Mouse (Mus musculus) frontal cortex, postnatal 25 days (tissue): ENCODE data around the gene Epha2.

Experiments
- DNase-seq, 2 experiments: peaks; one replicate each; pipeline ENCODE4 v3.0.0; 2022; ENCODE audit warnings: low spot score in 2 of 2

The Epha2 gene

DNA sequence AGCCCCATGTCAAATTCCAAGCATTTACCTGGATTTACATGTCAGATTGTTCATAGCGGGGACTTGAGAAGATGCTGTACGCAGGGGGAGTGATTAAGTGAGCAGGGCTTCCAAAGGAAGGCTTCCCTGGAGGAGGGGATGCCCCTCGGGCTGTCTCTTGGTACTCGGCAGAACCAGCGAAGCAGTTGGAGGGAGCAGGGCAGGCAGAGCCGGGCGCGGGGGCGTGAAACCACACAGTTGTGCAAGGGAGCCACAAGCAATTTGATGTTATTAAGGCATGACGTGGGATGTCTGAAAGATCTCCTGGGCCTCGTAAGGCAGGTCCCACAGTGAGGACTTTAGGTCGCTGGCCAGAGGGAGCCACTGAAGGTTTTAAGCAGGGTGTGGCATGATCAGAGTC is 28.9 kb downstream of the Epha2 start:
- no peak for DNase-seq

DNA sequence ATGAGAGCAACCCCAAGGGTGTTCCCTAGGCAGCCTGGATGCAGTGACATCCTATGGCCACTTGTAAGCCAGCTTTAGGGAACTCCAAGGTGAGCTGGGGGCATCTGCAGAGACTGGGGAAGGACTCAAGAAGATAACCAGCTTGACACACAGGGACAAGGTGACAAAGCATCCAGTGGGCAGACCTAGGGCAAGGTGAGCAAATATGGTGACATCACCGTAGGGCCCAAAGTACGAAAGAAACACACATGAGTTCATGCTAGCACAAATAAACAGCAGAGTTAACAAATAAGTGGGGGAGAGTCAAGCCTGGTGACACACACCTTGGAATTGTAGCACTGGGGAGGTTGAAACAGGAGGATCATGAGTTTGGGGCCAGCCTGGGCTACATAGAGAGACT is 30.4 kb downstream of the Epha2 start:
- DNase-seq = no peak

DNA sequence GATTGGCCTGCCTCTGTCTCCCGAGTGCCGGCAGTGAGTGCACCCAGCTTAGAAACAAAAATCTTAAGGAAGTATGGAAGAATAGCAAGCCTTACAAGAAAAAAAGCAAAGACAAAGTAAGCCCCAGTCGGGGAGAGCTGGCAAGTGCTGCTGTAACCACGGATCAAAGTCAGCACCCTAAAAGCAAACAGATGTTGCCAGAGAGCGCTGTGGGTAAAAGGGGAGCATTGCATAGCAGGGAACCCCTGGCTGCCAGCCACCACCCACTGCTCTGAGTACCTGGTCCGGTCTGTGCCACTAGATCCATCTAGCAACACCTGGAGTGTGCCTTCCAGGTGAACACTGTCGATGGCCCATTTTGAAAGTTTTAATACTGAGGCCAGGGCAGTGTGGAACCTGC is 31.2 kb downstream of the Epha2 start:
- DNase-seq = no peak

DNA sequence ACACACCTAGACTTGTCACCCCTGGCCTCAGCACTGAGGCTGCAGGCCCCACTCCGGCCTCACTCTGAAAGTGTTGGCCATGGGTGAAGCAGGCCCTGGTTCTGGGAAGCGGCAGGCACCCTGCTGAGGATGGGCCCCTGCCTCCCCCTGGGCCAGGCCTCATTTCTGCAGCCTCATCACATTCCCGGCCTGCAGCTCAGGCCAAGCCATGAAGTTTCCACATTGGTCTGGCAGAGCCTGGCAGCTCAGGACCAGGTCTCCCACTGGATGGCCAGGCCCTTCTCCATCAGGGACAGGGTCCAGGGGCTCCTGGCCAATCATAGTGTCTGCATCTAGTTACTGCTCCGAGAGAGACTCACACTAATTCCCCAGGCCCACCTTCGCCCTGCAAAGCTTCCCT is 33.7 kb downstream of the Epha2 start:
- no peak for DNase-seq

DNA sequence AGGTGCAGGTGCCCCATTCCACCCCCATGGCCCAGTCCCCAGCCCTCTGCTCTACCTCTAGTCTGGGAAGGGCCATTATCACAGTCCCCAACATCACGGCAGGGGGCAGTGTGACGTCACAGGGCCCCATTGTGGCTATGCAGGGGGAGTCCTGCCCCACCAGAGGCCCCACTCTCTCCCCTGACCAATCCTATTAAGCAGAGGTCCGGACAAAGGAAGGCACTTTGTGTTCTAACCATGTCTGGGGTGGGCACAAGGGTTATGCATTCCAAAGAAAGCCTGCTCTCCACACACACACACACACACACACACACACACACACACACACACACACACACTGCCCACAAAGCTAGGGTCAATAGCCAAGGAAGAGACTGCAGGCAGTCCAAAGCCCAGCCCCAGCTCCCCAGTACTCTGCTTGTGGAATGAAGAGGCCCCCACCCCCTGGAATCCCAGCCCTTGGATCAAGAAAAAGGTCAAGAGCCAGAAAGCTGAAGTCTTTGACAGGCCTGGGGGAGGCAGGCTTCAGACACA is 34.3 kb downstream of the Epha2 start:
- DNase-seq = no peak

DNA sequence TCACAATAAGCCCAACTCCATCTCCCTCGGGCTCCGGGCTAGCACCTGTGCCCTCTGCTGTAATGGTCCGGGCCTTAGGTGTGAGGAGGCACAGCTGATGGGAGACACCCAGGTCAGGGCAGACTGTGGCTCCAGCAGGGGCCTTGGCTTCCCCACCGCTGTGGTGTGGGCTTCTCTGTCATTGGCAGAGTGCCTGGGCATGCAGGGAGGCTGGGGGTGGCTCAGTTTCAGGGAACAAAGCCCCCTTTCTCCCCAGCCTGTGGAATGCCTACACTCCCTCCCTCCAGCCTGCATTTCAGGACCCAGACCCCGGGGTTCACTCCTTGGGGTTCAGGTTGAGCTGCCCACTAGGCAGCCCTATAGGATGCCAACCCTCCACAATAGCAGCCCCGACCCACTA is 35.2 kb downstream of the Epha2 start:
- no peak for DNase-seq

DNA sequence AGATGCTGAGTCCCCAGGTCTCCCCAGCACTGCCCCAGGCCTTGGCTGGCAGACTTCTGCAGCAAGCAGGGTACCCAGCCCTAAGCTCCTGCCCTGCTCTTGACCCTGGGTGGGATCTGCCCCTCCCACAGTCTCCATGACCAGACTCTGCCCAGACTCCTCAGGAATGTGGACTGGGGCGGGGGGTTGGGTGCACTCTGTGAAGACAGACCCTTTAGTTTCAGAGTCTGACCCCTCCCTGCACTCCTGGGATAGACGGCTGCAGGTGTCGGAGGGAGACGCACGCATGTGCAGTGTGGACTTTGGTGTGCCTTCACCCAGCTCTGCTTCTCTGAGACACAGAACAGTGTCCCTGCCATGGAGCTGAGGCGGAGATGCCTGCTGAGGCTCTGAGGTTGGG is 36.9 kb downstream of the Epha2 start:
- DNase-seq = no peak

DNA sequence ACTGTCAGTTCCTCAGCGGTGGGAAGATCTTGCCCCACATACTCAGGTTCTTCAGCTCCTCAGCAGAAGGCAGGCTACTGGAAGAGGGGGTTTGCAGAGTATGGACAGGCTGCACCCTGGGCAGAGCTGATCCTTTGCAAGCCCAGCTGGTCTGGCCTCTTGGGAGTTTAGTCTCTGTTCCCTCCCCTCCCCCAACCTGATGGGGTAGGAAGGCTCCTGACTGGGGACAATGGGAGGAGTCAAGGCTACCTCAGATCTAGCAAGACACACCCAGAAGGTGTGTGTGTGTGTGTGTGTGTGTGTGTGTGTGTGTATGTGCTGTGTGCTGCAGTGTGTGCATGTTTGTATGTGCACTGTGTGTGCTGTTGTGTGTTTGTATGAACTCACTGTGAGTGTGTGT is 37.8 kb downstream of the Epha2 start:
- no peak for DNase-seq

DNA sequence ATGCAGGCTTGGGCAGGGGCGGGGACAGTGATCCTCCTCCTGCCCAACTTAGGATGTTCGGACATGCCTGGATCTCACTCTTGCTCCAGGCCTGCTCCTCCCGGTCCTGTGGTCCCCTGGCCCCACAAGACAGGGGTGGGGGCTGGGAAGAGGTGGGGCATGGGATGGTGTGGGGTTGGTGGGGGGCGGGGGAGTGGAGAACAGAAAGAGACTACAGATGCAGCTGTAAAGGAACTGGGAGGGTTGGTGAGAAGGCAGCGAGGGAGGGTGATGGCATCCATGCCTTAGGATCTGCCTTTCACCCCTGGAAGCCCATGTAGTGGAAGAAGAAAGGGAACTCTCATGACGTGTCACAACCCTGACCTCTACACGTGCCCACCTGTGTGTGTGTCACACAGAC is 40.4 kb downstream of the Epha2 start:
- DNase-seq = no peak

DNA sequence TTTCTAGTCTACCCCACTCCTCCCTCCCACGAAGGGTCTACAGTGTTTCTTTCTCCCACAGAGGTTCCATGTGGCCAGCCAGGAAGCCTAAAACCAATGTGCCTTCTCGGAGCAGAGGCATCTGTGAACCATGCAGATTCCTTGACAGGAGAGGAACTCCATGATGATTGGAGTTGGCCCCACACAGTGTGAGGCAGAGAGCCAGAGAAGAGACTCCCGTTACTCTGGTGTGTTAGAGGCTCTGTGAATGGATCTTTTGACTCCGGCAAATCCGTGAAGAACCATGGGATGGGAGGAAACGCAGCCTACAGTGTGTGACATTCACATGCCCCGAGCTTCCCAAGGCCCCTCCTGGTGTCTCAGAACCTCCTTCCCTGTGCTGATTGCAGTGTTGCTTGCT is 42.5 kb downstream of the Epha2 start:
- no peak for DNase-seq

DNA sequence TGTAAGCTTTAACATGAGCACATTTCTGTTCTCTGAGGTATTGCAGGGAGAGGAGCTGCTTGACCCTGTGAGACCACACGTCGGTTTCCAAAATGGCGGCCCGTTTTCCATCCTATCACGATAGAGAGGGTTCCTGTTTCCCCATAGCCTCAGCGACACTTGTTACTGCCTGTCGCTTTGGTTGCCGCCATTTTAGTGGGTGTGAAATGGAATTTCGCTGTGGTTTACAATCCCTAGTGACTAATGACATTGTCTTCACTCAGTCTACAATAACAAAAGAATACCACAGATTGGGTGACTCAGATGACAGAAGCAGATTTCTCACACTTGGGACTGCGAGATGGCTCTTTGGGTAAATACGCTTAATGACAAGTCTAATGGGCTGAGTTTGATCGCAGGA is 44.2 kb downstream of the Epha2 start:
- DNase-seq = no peak

DNA sequence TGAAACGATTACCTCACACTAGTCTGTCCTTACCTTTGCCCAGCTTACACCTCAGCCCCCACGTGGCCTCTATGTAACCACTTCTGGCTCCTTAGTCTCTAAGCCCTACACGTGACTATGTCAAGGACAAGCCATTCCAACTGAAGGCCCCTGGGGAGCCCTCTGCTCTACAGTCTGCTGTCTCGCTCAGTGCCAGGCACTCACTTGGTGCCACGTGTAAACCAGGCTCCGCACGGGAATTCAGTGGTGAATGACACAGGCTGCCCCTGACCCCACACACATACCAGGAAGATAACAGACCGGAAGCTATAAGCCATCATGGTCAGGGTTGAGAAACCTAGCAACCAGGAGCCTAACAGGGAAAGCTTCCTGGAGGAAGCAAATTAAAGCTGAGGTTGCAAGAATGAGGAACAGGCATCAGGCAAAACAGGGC is 46.3 kb downstream of the Epha2 start:
- no peak for DNase-seq

DNA sequence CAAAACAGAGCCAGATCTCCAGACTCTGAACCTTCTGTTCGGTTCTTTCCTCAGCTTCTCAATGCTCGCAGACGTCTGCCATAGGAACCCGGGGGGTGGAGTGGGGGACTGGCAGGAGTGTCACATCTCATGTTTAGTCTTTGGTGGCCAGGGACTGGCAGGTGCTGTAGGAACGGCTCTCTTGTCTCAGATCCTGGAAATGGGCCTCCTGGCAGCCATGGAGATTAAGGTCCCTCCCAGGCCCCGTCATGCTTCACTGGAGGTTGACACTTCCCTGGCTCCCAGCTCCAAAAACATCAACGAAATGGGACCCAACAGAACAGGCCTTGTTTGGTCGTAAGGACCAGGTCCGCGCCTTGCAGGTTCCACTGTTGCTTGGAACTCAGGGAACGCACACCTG is 47.6 kb downstream of the Epha2 start:
- no peak for DNase-seq

DNA sequence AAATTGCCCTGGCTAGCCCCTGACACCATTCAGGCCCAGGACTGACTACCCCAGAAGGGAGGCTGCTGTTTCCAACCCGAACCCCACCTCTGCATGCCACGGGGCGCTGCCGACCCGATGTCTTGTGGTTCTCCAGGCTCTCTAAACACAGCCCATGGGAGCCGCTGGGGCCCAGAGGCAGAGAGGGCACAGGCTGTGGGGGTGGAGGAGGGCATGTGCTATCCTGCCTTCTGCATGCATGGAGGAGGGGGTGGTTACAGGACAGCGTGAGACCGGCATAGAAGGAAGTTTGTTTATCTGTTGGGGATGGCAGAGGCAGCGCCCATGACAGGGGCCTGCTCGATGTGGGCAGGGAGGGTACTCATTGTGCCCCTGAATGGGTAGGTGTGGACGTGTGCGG is 49.0 kb downstream of the Epha2 start:
- DNase-seq = no peak

DNA sequence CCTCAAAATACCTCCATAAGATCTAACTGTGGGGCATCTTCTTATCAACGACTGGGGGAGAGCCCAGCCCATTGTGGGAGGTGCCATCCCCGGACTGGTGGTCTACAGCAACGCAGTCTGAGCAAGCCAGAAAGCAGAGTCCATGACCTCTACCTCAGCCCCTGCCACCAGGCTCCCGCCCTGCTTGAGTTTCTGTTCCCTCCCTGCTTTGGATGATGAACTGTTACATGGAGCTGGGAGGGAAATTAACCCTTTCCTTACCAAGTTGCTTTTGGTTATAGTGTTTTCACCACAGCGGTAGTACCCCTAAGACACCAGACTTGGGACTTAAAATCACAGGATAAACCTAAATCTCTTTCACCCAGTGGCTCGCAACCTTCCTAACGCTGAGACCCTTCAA is 50.9 kb downstream of the Epha2 start:
- DNase-seq = no peak

DNA sequence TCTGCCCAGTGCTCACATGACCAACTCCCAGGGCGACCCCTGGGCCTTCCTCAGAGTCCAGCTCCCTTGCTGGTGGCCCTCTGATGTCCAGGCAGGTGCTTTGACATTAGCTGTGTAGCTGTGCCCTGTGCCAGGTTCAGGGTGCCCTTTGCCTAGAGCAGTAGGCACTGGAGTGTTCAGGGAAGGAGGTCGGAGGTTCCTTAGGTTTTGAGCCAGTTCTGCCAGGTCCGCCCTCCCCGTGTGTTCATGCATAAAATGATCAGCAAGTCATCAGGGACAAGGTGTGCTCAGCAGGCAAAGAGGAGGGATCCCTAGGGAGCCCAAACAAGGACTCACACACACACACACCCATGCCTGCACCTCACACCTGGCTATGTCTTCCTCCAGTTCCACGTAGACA is 51.9 kb downstream of the Epha2 start:
- no peak for DNase-seq

DNA sequence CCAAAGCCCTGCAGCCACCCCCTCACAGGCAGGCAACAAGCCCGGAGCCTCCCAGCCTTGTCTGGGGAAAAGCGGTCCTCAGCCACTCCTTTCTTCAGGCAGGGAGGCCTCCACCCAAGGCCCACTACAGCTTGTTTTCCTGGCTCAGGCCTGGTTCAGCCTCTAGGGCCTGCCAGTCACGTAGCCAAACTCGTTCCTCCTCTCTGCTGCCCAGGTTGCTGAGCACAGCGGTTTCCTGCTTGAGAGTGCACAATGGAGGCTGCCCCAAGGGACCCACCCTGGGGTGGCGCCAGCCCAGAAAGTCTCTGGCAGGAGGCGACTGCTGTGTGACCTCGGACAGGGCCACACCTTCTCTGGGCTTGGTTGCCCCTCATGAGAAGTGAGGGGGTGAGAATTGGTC is 52.8 kb downstream of the Epha2 start:
- DNase-seq = no peak

DNA sequence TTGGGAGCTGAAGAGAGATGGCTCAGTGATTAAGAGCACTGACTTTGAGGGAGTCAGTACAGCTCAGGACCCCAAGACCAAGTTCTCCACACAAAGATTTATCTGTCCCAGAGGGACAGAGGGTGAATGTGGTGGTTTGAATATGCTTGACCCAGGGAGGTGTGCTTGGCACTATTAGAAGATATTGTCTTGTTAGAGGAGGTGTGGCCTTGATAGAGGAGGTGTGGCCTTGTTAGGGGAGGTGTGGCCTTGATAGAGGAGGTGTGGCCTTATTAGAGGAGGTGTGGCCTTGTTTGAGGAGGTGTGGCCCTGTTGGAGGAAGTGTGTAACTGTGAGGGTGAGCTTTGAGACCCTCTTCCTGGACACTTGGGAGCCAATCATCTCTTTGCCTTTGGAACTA is 56.8 kb downstream of the Epha2 start:
- DNase-seq = no peak

DNA sequence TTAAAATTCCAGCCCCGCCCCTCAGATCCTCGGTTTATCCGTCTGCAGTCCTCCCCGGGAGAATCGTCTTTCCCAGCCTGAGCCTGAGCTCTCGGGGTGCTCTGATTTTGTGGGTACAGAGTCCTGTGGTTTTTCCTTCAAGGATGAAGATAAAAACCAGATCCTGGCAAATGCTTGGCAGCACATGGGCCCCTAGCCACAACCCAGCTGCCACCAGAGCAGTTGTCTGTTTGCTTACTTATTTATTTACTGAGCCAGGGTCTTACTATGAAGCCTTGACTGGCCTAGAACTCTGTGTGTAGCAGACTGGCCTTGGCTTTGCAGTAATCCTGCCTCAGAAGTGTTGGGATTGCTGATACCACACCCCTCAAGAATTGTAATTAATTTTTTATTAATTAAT is 58.2 kb downstream of the Epha2 start:
- no peak for DNase-seq

DNA sequence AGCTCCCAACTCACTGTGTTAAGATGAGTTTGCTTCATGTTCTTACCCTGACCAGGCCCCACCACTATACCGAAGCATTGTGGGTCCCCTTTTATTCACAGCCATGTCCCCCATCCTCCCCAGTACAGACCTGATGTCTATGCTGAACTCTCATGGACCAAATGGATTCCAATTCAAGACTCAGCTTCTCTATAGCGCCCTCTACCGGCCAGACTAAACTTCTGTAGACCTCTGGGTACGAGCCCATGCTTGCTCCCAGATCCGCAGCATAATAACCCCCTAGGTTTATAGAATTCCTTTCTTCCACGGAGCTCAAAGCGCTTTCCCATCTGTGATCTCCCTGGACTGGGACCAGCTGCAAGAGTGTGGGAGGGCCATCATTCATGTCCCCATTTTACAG is 59.8 kb downstream of the Epha2 start:
- no peak for DNase-seq

DNA sequence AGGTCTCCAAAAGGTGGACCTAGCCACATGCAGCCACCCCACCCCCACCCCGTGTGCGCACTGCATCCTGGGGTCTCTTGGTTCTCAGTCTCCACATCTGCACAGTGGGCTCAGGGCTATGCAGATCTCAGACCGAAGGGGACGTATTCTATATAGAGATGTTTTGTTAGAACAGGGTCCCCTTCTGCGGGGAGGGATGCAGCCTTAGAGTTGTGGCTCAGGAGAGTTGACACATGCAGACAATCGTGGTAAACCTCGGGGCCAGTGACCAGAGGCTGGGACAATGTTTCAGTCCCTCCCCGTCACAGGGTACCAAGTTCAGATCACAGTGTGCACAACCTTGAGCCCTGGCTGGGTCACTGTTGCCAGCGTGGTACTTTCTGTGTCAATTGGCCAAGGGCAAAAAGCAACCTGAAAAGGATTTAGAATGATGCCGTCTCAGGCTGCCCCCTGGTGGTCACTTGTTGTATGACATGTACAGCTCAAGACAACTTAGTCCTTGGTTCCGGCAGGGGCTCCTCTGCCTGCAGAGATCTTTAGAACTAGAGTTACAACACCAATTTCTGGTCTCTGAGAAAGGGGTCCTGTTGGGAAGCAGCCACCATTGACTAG is 62.0 kb downstream of the Epha2 start:
- DNase-seq = peak; percentile 79 to 89

DNA sequence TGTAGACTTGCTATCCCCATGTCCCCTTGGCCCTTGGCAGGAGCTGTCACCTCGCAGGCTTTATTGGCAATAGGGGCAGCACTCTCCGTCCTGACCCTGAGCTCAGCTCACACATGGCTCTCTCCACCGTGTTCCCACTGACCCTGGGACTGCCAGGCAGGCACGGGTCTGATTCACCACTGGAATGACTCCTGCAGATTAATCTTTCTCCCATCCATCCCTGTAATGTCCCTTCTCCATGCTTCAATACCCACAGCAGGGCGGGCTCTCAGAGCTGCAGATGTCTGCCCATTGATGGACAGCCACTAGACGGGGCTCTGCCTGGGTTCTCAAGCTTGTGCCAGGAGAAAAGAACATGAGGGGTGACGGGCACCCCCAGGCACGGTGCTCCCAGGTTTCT is 64.1 kb downstream of the Epha2 start:
- DNase-seq = no peak

DNA sequence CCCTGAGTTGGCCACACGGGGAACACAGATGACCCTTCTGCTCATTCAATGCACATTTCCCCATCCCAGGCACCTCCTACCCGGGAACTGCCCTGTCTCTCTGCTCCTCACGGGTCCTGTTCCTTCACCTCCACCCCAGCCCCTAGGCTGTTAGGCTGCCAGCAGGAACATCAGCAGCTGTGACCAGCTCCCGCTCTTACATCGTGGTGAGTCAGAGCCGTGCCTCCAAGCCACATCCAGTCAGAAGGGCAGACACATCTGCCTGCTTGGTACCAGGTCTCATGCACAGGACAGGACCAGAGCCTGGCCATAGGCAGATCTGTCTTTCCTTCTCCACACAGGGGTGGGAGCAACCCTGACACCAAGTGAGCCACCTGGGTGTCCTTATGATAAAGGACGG is 64.8 kb downstream of the Epha2 start:
- no peak for DNase-seq

DNA sequence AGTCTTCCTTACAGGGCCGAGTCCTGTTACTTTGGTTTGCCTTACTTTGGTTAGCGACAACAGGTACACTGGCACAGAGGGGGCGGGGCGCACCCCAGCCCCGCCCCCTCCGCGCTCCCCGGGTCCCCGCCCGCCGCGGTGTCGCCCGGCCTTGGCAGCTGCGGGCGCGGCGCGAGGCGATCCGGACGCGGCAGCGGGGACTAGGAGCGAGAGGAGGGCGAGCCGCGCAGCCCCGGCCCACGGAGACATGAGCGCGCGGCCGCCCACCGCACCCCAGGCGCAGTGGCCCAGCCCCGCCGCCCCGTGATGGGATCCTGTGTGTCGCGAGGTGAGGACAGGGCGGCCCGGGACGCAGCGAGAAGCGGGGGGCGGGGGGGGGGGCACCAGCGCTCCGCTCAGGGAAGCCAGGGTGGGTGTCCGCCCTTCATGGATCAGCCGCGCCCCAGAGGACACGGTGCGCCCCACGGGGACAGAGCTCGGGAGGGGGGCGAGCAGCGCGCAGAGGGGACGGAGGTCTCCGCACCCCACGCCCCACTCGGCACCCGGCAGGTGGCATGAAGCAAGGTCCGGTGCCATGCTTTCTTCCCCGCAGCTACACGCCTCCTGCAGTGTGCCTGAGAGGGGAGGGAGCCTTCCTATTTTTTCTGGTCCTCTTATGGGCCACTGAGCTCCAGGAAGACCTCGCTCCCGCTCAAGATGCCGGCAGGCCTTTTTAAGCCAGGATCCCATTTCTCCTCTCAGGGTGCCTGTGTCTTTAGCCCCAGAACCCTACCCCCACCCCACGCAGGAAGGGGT is 67.2 kb downstream of the Epha2 start, which contains the start of gene Fam131c:
Fam131c (plus strand) TSS at position 224 of the 795 bp plus-strand sequence.
- no peak for DNase-seq
